Mouse (Mus musculus) liver, adult 2 months (tissue): Measurements from ENCODE around the gene Spon1.

Experiments used
- CTCF ChIP-seq: fragments of 200-500 bp; IDR thresholded peaks from 2 replicates; pipeline ENCODE4 v1.5.1; 2011; ENCODE audit warnings: low read depth, low read length, control low read depth
- POLR2A ChIP-seq: fragments of 200-500 bp; IDR thresholded peaks from 2 replicates; pipeline ENCODE4 v1.6.1; 2011; ENCODE audit warnings: low read length, control low read depth; ENCODE audit not compliant: insufficient read depth; ENCODE audit errors: extremely low read depth

DNA sequence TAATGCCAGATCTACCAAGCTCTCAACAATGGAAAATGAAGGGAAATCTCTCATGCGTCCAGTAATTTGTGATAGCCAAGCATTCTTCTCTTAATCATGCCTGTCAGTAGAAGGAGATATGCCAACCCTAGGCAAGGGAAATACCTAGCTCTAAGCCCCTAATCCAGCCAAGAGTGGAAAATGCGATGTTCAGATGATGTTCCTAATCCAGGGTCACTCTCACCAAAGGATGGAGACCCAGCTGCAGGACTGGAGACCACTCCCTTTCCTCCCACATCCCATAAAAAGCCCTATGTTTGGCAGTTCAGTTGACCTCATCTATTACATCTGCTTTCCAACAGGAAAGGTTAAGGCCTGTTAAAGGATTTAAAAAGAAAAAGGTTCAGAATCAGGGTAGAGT, 62.8 kb downstream of the Spon1 start:
- no peak for TF ChIP-seq POLR2A
- TF ChIP-seq CTCF: no peak
